Mouse (Mus musculus) liver, embryonic 14.5 days (tissue): ENCODE measurements at regions not wholly inside any gene's neighbourhood (a gene's known extent, or its start where the extent isn't known, plus 50 kb on each side); places are given as distances from the start of the nearest gene placed in this dataset.

Source experiments
- ATAC-seq: fragments of 200-750 bp; cut with Nextera tagmentation; 2 replicates; pipeline ENCODE4 v1.8.0; 2017; ENCODE audit warnings: moderate number of reproducible peaks, mild to moderate bottlenecking, moderate library complexity; ENCODE audit not compliant: insufficient read depth
- DNase-seq, 3 experiments: peaks; one replicate each; pipeline ENCODE4 v3.0.0-alpha.2; 2012 to 2013; ENCODE audit warnings: low read depth in 3 of 3, low spot score in 3 of 3
- H3K27ac ChIP-seq: fragments of 300-500 bp; sonication (generic); 2 replicates; pipeline ENCODE4 v1.5.1; 2014; ENCODE audit warnings: moderate library complexity, mild to moderate bottlenecking, control low read depth, inconsistent platforms
- H3K27me3 ChIP-seq: fragments of 300-500 bp; sonication (generic); 2 replicates; pipeline ENCODE4 v1.6.1; 2014; ENCODE audit warnings: mild to moderate bottlenecking, low read length, moderate library complexity; ENCODE audit not compliant: control insufficient read depth, insufficient read depth
- H3K36me3 ChIP-seq: fragments of 300-500 bp; sonication (generic); replicated peaks from 2 replicates; pipeline ENCODE4 v1.6.1; 2014; ENCODE audit warnings: low read depth; ENCODE audit not compliant: control insufficient read depth, insufficient read depth
- H3K4me1 ChIP-seq, 2 experiments: fragments of 200-500 bp in 1 of 2; fragments of 300-500 bp in 1 of 2; sonication (generic) in 1 of 2; replicated peaks; 2 replicates each; pipeline ENCODE4 v1.6.1; 2012 to 2014; ENCODE audit warnings: antibody characterized with exemption in 1 of 2, inconsistent platforms in 1 of 2, low read length in 1 of 2; ENCODE audit not compliant: control insufficient read depth in 2 of 2, insufficient read depth in 2 of 2
- H3K4me2 ChIP-seq: fragments of 300-500 bp; sonication (generic); 2 replicates; pipeline ENCODE4 v1.6.1; 2014; ENCODE audit warnings: low read depth, mild to moderate bottlenecking, control low read depth, moderate library complexity
- H3K4me3 ChIP-seq, 2 experiments: fragments of 200-500 bp in 1 of 2; fragments of 300-500 bp in 1 of 2; sonication (generic) in 1 of 2; 2 replicates each; pipeline ENCODE4 v1.5.1; 2012 to 2014; ENCODE audit warnings: low read depth in 2 of 2, low read length in 2 of 2, mild to moderate bottlenecking in 2 of 2, control low read depth in 1 of 2, inconsistent platforms in 1 of 2, moderate library complexity in 1 of 2; ENCODE audit not compliant: insufficient read depth in 1 of 2
- H3K9ac ChIP-seq: fragments of 300-500 bp; sonication (generic); replicated peaks from 2 replicates; pipeline ENCODE4 v1.6.1; 2014; ENCODE audit warnings: mild to moderate bottlenecking, control low read depth, moderate library complexity
- H3K9me3 ChIP-seq: fragments of 300-500 bp; sonication (generic); 2 replicates; pipeline ENCODE4 v1.6.1; 2016; ENCODE audit warnings: low read length, mixed read lengths; ENCODE audit not compliant: control insufficient read depth
- CTCF ChIP-seq: IDR thresholded peaks from 2 replicates; pipeline ENCODE4 v1.5.1; 2016; ENCODE audit warnings: antibody characterized with exemption, low read depth, control low read depth
- EP300 ChIP-seq: IDR thresholded peaks from 2 replicates; pipeline ENCODE4 v1.6.1; 2016; ENCODE audit warnings: antibody characterized with exemption, low read depth
- WGBS: fragments of 180-500 bp; shearing (Covaris S2); extraction: QIAGEN DNeasy Blood & Tissue Kit; methylation state at CpG from one replicate; pipeline ENCODE4 v1.1.7; 2014; ENCODE audit not compliant: insufficient replicate concordance; 5-methylcytosine and 5-hydroxymethylcytosine counted together

- no peaks in the 10 kb centered on the region for H3K36me3 ChIP-seq
- no peak for ATAC-seq
- no peak for DNase-seq
Measured at GRCm38 (mm10) chr3:124217131-124217530, 103.5 kb upstream of the Tram1l1 start.

GRCm38 (mm10) chr3:124225982-124226381, 94.7 kb upstream of the Tram1l1 start:
- H3K4me3 ChIP-seq = no peak overlapping the region
- no peaks in the 10 kb centered on the region for H3K36me3 ChIP-seq
- DNase-seq = no peak
- H3K4me1 ChIP-seq = no peaks in the 10 kb centered on the region
- no peaks in the 10 kb centered on the region for H3K27me3 ChIP-seq
- H3K9ac ChIP-seq = no peak overlapping the region
- no peaks in the 10 kb centered on the region for H3K9me3 ChIP-seq
- H3K27ac ChIP-seq = no peak overlapping the region
- no peak overlapping the region for H3K4me2 ChIP-seq
- TF ChIP-seq CTCF = peak; percentile 29
- no peak for TF ChIP-seq EP300
- ATAC-seq = no peak
- 45% methylated on average over 4 of the region's 4 CpGs for WGBS

More at GRCm38 (mm10) chr3:124217131-124217530, 103.5 kb upstream of the Tram1l1 start:
- no peak overlapping the region for H3K9ac ChIP-seq
- H3K27ac ChIP-seq = no peak overlapping the region
- no peak overlapping the region for H3K4me3 ChIP-seq
- TF ChIP-seq EP300 (no peak), CTCF (no peak)
- no peaks in the 10 kb centered on the region for H3K9me3 ChIP-seq
- WGBS = 66% methylated on average over 2 of the region's 2 CpGs
- no peak overlapping the region for H3K4me2 ChIP-seq
- H3K27me3 ChIP-seq = no peaks in the 10 kb centered on the region
- no peaks in the 10 kb centered on the region for H3K4me1 ChIP-seq

- Histone ChIP-seq H3K27me3 (no peaks in the 10 kb centered on the region), H3K9ac (no peak overlapping the region), H3K4me3 (no peak overlapping the region), H3K36me3 (no peaks in the 10 kb centered on the region), H3K27ac (no peak overlapping the region), H3K4me1 (no peaks in the 10 kb centered on the region), H3K9me3 (no peaks in the 10 kb centered on the region), H3K4me2 (no peak overlapping the region)
- ATAC-seq = no peak
- no peak for TF ChIP-seq CTCF
- no peak for DNase-seq
Measured at GRCm38 (mm10) chr3:124227701-124228100, 93.0 kb upstream of the Tram1l1 start.

- Histone ChIP-seq H3K36me3 (no peaks in the 10 kb centered on the region), H3K9me3 (no peaks in the 10 kb centered on the region), H3K4me1 (no peaks in the 10 kb centered on the region), H3K9ac (no peak overlapping the region), H3K27me3 (no peaks in the 10 kb centered on the region), H3K4me3 (no peak overlapping the region), H3K4me2 (no peak overlapping the region), H3K27ac (no peak overlapping the region)
- ATAC-seq (no peak), DNase-seq (no peak)
- TF ChIP-seq EP300 = no peak
- no peak for TF ChIP-seq CTCF
- 46% methylated on average over 5 of the region's 5 CpGs for WGBS
Measured at GRCm38 (mm10) chr3:124240936-124241733, 79.5 kb upstream of the Tram1l1 start.

- 84% methylated on average over 1 of the region's 1 CpGs for WGBS
- no peaks in the 10 kb centered on the region for H3K36me3 ChIP-seq
- ATAC-seq (no peak), DNase-seq (no peak)
- no peak overlapping the region for H3K9ac ChIP-seq
- no peaks in the 10 kb centered on the region for H3K9me3 ChIP-seq
- no peaks in the 10 kb centered on the region for H3K4me1 ChIP-seq
- H3K4me3 ChIP-seq = no peak overlapping the region
- no peak overlapping the region for H3K27ac ChIP-seq
- H3K4me2 ChIP-seq = no peak overlapping the region
- H3K27me3 ChIP-seq = no peaks in the 10 kb centered on the region
- TF ChIP-seq EP300 (no peak), CTCF (no peak)
Measured at GRCm38 (mm10) chr3:124241734-124242006, 79.0 kb upstream of the Tram1l1 start.
